Mouse (Mus musculus) embryonic facial prominence, embryonic 13.5 days (tissue): ENCODE results near the gene Tmem191c. TPM values are rescaled to one million over a fixed set of nuclear protein-coding genes. Genes with fewer than 3 reads are reported as not detected.

ENCODE experiments used
- ATAC-seq: fragments of 200-750 bp; cut with Nextera tagmentation; 2 replicates; pipeline ENCODE4 v1.8.0; 2017; ENCODE audit warnings: low read depth; ENCODE audit not compliant: insufficient number of reproducible peaks, insufficient read depth, low FRiP score, low TSS enrichment
- H3K27ac ChIP-seq: fragments of 300-500 bp; sonication (generic); 2 replicates; pipeline ENCODE4 v1.5.1; 2015; ENCODE audit warnings: moderate library complexity, mild to moderate bottlenecking, inconsistent platforms
- H3K27me3 ChIP-seq: fragments of 300-500 bp; sonication (generic); 2 replicates; pipeline ENCODE4 v1.6.1; 2015; ENCODE audit warnings: mild to moderate bottlenecking, inconsistent platforms
- H3K36me3 ChIP-seq: fragments of 300-500 bp; sonication (generic); 2 replicates; pipeline ENCODE4 v1.6.1; 2015; ENCODE audit warnings: mild to moderate bottlenecking, inconsistent platforms
- H3K4me1 ChIP-seq: fragments of 300-500 bp; sonication (generic); 2 replicates; pipeline ENCODE4 v1.6.1; 2015; ENCODE audit warnings: inconsistent platforms
- H3K4me2 ChIP-seq: fragments of 300-500 bp; sonication (generic); 2 replicates; pipeline ENCODE4 v1.6.1; 2015; ENCODE audit warnings: moderate library complexity, mild to moderate bottlenecking, inconsistent platforms
- H3K4me3 ChIP-seq: fragments of 300-500 bp; sonication (generic); 2 replicates; pipeline ENCODE4 v1.5.1; 2015; ENCODE audit warnings: mild to moderate bottlenecking, inconsistent platforms
- H3K9ac ChIP-seq: fragments of 300-500 bp; sonication (generic); 2 replicates; pipeline ENCODE4 v1.6.1; 2015; ENCODE audit warnings: mild to moderate bottlenecking, inconsistent platforms
- H3K9me3 ChIP-seq: fragments of 300-500 bp; sonication (generic); 2 replicates; pipeline ENCODE4 v1.6.1; 2016; ENCODE audit warnings: inconsistent platforms
- WGBS: fragments of 180-500 bp; shearing (Covaris S2); methylation state at CpG from one replicate; pipeline ENCODE4 v1.1.7; 2015; ENCODE audit warnings: mixed read lengths; 5-methylcytosine and 5-hydroxymethylcytosine counted together
- polyA plus RNA-seq: library from polyadenylated mRNA; unstranded; fragments of >200 nt; fragmentation: Nextera tagmentation; extraction: Ambion mirVana; gene quantifications from 2 replicates; pipeline ENCODE4 v1.2.1, GENCODE M21; 2015

Tmem191c gene
- polyA plus RNA-seq, 1 experiment from 2014 or later: 12.7 TPM

DNA sequence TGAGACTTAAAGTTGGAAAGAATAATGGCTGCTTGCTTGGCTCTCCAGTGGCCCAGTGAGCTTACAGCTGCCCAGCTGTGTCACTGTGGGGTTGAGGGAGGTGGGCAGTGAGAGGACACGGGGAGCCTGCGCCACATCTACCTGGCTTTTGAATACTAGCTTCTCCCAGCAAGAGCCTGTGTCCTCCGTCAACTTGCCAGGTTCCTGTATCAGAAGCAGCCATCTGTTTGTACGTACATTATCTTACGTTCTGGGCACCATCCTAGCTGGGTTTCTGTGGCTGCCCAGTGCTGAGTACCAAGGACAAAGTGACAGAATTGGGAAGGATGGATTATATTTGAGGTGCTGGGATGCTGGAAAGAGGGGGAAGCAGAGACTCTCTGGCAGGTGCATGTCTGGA is 6.0 kb upstream of the Tmem191c start:
- Histone ChIP-seq H3K9ac (no peak overlapping the region), H3K4me1 (no peaks in the 10 kb centered on the region), H3K27ac (no peak overlapping the region), H3K27me3 (no peaks in the 10 kb centered on the region), H3K4me3 (no peak overlapping the region), H3K36me3 (no peaks in the 10 kb centered on the region), H3K9me3 (peaks cover 6% of the 10 kb centered on the region; the same call in 1 of the 2 replicates), H3K4me2 (no peak overlapping the region)
- 91% methylated on average over 5 of the region's 5 CpGs for WGBS
- no peak for ATAC-seq

DNA sequence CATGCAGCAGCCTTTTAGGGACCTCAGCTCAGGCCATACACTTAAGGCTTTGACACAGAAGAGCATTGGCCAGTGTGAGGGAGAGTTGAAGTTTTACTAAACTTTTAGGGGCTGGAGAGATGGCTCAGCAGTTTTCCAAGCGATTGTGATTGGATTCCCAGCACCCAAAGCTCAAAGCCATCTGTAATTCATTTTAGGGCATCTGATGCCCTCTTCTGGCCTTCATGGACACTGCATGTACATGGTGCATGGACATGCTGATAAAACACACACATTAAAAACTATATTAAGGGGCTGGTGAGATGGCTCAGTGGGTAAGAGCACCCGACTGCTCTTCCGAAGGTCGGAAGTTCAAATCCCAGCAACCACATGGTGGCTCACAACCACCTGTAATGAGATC is 4.8 kb upstream of the Tmem191c start:
- H3K4me3 ChIP-seq: no peak overlapping the region
- 73% methylated on average over 4 of the region's 4 CpGs for WGBS
- no peaks in the 10 kb centered on the region for H3K27me3 ChIP-seq
- peaks cover 6% of the 10 kb centered on the region; the same call in 1 of the 2 replicates for H3K9me3 ChIP-seq
- H3K27ac ChIP-seq: no peak overlapping the region
- no peak overlapping the region for H3K4me2 ChIP-seq
- no peak overlapping the region for H3K9ac ChIP-seq
- no peaks in the 10 kb centered on the region for H3K36me3 ChIP-seq
- no peak for ATAC-seq
- H3K4me1 ChIP-seq: no peaks in the 10 kb centered on the region

DNA sequence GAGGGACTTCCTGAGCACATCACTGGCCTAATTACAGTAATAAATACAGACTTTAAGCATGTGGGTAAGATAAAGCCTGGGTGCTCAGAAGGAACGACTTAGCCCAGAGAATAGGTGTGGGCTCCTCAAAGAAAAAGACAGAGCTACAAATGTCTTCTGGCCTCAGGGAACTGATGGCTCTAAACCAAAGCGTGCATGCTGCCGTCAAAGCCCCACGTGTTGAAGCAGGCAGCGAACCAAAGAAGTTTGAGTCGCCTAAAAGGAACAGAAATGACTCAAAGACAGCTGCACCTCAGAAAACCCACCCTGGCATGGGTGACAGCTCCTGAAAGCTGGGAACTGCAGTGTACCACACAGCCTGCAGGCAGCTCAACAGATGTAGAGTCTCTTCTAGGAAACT is 4.0 kb upstream of the Tmem191c start:
- no peak for ATAC-seq
- peaks cover 5% of the 10 kb centered on the region for H3K4me1 ChIP-seq
- H3K9me3 ChIP-seq: peaks cover 6% of the 10 kb centered on the region; the same call in 1 of the 2 replicates
- no peak overlapping the region for H3K9ac ChIP-seq
- 65% methylated on average over 6 of the region's 6 CpGs for WGBS
- peaks cover 3% of the 10 kb centered on the region for H3K27me3 ChIP-seq
- no peaks in the 10 kb centered on the region for H3K36me3 ChIP-seq
- H3K4me2 ChIP-seq: no peak overlapping the region
- H3K4me3 ChIP-seq: no peak overlapping the region
- H3K27ac ChIP-seq: no peak overlapping the region

DNA sequence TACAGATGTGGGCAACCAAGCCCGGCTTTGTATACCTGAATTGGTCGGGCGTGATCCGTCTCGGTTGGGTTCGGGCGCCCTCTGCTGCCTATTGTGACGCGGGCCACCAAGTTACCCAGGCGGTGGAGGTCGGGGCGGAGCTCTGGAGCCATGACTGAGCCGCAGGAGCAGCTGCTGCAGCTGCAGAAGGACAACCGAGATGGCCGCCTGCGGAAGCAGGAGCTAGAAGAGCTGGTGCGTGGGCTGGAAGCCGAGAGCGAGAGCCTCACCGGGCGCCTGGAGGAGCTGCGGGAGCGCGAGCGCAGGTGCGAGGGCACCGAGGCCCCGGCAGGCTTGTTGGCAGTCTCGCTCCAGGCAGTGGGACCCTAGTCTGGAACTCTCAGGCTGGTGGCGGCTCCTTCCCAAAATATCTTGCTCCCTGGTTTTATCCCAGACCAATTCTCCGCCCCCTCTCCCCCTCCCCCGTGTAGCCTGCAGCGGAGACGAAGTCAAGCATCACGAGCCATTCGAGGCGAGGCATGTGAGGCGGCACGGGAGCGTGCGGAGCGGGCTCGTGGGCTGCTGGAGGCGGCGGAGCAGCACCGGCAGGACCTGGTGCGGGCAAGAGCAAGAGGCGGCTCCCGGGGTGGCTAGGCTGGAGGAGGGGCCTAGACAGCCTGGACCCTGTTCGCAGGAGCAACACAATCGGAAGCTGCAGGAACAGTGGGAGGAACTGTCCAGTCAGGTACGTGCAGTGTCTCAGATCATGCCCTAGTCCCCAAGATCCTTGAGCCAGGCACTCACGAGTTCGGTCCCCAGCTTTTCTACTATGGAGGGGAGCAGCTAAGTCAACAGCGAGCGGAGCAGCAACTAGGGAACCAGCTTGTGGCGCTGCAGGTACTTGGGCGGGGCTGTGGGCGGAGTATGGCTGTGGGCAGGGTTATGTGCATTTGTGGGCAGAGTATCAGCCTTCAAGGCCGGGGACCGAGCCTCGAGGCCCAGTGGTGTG is 581 bp downstream of the Tmem191c start:
- H3K4me1 ChIP-seq: peaks cover 19% of the 10 kb centered on the region
- H3K4me2 ChIP-seq: peak overlapping the region; percentile 95
- peak; percentile 68 for ATAC-seq
- peak overlapping the region; percentile 74 for H3K27ac ChIP-seq
- H3K9ac ChIP-seq: peak overlapping the region; percentile 71
- H3K9me3 ChIP-seq: no peaks in the 10 kb centered on the region
- peak overlapping the region; percentile 59 for H3K4me3 ChIP-seq
- under 1% methylated on average over 62 of the region's 62 CpGs for WGBS
- H3K27me3 ChIP-seq: peaks cover 34% of the 10 kb centered on the region
- peaks cover 19% of the 10 kb centered on the region for H3K36me3 ChIP-seq

DNA sequence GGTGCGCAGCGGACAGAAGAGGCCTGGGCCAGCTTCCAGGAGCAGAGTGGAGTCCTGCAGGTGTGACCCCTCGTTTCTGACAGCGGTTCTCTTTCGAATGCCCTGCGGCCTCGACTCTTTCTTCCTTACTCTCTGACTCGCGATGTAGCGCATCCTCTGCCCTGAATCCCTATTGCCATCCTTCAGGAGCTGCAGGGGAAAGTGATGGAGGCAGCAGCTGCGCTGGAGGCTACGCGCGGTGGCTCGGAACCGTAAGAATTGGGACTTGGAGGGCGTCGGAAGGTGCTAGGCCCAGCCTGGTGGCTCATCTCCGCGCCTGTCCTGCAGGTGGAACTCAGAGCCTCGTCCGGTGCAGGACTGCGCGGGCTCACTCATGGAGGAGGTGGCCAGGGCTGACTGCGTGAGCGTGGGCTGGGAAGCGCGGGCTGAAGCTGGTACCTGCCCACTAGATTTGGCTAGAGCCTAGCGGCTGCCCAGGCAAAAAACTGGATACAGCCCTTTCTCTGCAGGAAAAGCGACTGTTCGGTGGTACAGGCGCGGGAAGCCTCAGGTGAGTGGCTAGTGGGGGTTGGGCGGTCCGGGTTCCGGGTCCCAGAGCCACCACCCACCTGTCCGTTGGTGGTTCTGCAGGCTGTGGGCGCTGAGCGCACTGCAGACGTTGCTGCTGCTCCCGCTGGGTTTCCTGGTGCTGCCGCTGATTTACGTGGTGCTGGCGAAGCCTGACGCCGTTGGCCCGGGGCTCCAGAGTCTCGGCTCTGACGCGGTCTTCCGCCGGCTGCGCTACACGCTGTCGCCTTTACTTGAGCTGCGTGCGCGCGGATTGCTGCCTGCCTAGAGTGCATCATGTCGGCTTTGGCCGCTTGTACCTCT is 1.7 kb downstream of the Tmem191c start:
- Histone ChIP-seq H3K4me3 (peak overlapping the region; percentile 59), H3K27me3 (peaks cover 34% of the 10 kb centered on the region), H3K9ac (peak overlapping the region; percentile 47), H3K4me1 (peaks cover 19% of the 10 kb centered on the region), H3K36me3 (peaks cover 30% of the 10 kb centered on the region), H3K27ac (no peak overlapping the region), H3K9me3 (no peaks in the 10 kb centered on the region), H3K4me2 (peak overlapping the region; percentile 95)
- 3% methylated on average over 61 of the region's 61 CpGs for WGBS
- ATAC-seq: no peak

DNA sequence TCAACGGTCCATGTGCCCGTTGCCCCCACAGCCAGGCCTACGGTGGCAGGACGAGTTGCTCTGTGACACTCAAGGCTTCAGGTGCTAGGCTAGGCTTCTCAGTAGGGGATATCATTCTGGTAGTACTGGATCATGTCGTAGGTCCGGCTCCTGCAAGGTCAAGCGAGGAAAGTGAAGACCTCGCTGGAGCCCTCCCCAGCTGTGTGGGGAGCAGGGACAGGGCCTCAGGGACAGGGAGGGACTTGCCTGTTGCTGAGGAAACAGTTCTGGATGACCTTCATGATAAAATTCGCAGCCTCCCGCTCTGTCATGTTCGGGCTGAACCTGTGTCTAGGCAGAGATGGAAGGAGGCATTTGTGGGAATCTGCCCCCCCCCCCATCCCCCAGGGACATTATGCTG is 4.6 kb downstream of the Tmem191c start:
- no peak for ATAC-seq
- H3K27me3 ChIP-seq: peaks cover 34% of the 10 kb centered on the region
- WGBS: 87% methylated on average over 11 of the region's 11 CpGs
- H3K36me3 ChIP-seq: peaks cover 59% of the 10 kb centered on the region
- H3K9ac ChIP-seq: no peak overlapping the region
- no peaks in the 10 kb centered on the region for H3K9me3 ChIP-seq
- no peak overlapping the region for H3K4me3 ChIP-seq
- H3K27ac ChIP-seq: no peak overlapping the region
- H3K4me2 ChIP-seq: no peak overlapping the region
- H3K4me1 ChIP-seq: peaks cover 19% of the 10 kb centered on the region

DNA sequence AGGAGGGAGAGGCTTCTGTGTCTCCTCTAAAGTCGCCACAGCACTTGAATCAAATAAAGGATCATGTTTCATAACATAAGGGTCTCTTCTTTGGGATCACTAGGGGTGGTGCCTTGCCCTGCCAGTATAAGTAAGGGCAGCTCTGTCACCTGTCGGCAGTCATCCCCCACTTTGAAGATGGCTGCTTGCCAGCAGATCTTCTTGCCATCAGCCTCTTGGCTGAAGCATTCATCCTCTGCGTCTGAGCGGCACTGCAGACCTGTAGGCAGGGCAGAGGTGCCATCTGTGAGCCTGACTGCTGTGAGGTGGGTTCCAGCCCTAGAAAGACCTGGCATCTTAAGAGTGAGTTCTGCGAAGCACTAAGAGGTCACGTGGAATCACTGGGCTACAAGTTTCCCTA is 7.3 kb downstream of the Tmem191c start:
- H3K27me3 ChIP-seq: peaks cover 18% of the 10 kb centered on the region
- H3K4me2 ChIP-seq: no peak overlapping the region
- H3K27ac ChIP-seq: no peak overlapping the region
- H3K4me3 ChIP-seq: no peak overlapping the region
- H3K9me3 ChIP-seq: no peaks in the 10 kb centered on the region
- peaks cover 1% of the 10 kb centered on the region for H3K4me1 ChIP-seq
- H3K9ac ChIP-seq: no peak overlapping the region
- peaks cover 81% of the 10 kb centered on the region for H3K36me3 ChIP-seq
- no peak for ATAC-seq
- 81% methylated on average over 6 of the region's 6 CpGs for WGBS

DNA sequence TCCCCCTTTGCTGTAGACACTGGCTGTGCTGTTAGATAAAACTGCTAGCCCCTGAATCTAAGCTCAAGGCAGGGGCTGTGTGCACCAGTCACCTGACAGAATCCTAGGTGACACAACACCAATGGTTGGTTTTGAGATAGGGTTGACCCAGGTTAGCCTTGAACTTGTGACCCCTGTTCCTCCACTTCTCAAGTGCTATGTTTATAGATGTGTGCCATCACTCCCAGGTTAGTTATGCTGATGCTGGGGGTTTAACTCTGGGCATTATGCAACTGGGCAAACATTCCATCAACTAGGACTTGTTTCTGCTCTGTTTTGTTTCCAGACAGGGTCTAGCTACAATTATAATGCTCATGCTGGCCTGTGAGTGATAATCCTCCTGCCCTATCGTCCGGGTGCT is 11.2 kb downstream of the Tmem191c start:
- WGBS: 82% methylated on average over 2 of the region's 2 CpGs
- Histone ChIP-seq H3K27ac (no peak overlapping the region), H3K36me3 (peaks cover 83% of the 10 kb centered on the region), H3K4me2 (no peak overlapping the region), H3K9ac (no peak overlapping the region), H3K4me3 (no peak overlapping the region), H3K4me1 (no peaks in the 10 kb centered on the region), H3K27me3 (no peaks in the 10 kb centered on the region), H3K9me3 (no peaks in the 10 kb centered on the region)
- no peak for ATAC-seq

DNA sequence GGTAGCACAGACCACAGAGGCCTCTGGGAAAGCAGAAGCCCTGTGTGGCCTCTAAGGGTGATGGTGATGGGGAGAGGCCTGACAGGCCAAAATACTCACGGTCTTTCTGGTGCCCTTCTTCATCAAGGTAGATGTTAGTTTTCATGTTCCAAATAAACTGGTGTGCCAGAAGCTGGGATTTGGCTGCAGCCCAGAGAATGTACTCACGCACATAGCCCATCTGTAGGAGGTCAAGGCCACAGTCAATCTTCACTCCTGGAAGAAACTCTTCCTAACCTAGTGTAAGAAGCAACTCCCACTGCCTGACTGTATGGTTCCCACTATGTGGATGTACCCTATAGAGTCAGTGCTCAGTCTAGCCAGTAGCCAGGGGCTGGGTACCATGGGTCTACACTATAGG is 15.1 kb downstream of the Tmem191c start:
- H3K36me3 ChIP-seq: peaks cover 72% of the 10 kb centered on the region
- no peaks in the 10 kb centered on the region for H3K4me1 ChIP-seq
- H3K4me2 ChIP-seq: no peak overlapping the region
- no peaks in the 10 kb centered on the region for H3K9me3 ChIP-seq
- no peak for ATAC-seq
- 95% methylated on average over 2 of the region's 2 CpGs for WGBS
- H3K4me3 ChIP-seq: no peak overlapping the region
- no peaks in the 10 kb centered on the region for H3K27me3 ChIP-seq
- no peak overlapping the region for H3K27ac ChIP-seq
- H3K9ac ChIP-seq: no peak overlapping the region

DNA sequence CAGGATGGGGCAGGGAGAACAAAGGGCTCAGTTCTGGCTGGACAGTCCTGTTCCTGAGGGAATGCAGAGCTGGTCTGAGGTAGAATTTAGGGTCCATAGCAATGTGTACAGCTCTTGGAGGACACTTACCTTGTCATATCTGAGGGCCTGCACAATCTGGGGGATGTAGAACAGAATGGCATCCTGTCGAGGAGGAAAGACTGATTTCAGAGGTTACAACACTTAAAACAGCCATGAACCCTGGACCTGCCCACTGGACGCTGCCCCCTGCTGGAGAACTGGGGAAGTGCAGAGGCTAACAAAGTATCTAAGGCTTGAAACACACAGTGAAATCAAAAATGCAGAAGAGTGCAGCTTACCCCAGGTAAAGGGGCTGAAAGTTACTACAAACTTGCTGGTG is 16.9 kb downstream of the Tmem191c start:
- H3K27ac ChIP-seq: no peak overlapping the region
- no peak for ATAC-seq
- no peaks in the 10 kb centered on the region for H3K4me1 ChIP-seq
- no peaks in the 10 kb centered on the region for H3K27me3 ChIP-seq
- no peak overlapping the region for H3K4me2 ChIP-seq
- no peak overlapping the region for H3K4me3 ChIP-seq
- 0% methylated on average over 2 of the region's 2 CpGs for WGBS
- H3K36me3 ChIP-seq: peaks cover 72% of the 10 kb centered on the region
- no peak overlapping the region for H3K9ac ChIP-seq
- no peaks in the 10 kb centered on the region for H3K9me3 ChIP-seq

DNA sequence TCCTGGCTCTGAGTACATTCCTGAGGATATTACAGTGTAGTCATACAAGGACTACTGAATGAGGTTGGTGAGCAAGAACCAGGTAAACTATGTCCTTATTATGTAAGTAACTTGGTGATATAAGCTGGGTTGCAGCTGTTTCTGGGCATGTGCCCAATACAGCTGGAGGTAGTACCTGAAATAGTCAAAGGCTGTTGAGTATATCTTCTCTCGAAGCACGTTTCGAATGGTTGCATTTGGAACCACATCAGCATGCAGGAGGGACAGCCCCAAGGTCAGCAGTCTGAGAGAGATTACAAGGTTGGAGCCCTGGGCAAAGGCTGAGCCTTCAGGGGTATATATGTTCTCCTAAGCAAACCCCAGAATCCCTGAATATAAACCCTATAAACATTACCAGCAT is 24.9 kb downstream of the Tmem191c start:
- Histone ChIP-seq H3K4me1 (no peaks in the 10 kb centered on the region), H3K27ac (no peak overlapping the region), H3K36me3 (peaks cover 85% of the 10 kb centered on the region), H3K4me2 (no peak overlapping the region), H3K9ac (no peak overlapping the region), H3K4me3 (no peak overlapping the region), H3K27me3 (no peaks in the 10 kb centered on the region), H3K9me3 (no peaks in the 10 kb centered on the region)
- ATAC-seq: no peak
- WGBS: 90% methylated on average over 3 of the region's 3 CpGs
